Mouse (Mus musculus) erythroblast, embryonic 14.5 days (primary cell): ENCODE data around the gene Cops3.

Experiments
- GATA1 ChIP-seq: IDR thresholded peaks from 2 replicates; pipeline ENCODE4 v1.6.1; 2012; ENCODE audit warnings: low read length, inconsistent platforms, mixed read lengths
- TAL1 ChIP-seq: IDR thresholded peaks from 3 replicates; pipeline ENCODE4 v1.6.1; 2012; ENCODE audit warnings: low read length, inconsistent platforms, mixed read lengths

DNA sequence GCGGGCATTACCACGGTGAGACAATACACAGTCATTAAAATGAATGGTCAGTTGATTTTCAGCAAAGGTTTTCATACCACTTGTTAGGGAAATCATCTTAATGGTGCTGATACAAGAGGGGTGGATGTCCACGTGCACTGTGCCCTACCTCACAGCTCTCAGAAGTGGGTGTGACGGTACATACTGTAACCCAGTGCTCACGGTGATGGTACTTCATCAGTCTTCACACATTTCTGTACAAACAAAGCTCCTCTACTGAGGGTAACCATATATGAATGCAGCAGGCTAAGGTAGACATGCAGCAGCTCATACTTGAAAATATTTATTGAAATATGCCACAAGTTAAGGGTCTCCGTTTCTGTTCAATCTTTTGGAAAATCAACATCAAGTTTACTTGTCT lies 56.0 kb downstream of the Cops3 start:
- no peak for TF ChIP-seq GATA1
- no peak for TF ChIP-seq TAL1
